19 mouse cellular contexts compared by ENCODE assay signal in the genomic region with DNA sequence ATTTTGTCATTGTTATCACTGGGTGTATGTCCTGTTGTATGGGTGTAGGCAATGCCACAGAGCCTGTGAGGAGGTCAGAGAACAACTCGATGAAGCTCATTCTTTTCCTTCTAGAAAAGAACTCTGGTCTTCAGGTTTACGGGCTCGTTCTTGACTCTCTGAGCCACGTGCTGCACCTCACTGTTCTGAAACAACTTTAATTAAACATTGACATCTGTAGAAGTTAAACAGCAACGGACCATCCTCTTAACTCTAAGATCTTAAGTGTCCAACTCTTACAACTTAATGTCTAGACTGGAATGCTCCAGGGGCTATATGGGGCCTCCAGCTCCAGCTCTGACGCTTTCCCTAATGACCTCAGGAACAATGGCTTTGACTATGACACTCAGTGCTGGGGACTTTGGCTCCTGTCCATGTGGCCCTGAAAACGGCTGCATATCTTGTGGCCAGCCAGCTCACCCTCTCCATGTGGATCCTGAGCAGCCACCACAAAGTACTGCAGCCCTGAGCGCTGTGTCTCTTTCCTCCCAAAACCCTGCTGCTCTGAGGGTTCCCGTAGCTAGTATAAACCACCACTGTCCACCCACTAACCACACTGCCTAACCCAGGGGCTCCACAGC.
DNase-seq lines count a peak whose midpoint lies in the region; ATAC-seq and TF ChIP-seq lines count a peak whose summit lies in the region.
"Had no signal": no experiment of that assay in that cellular context is flagged by ENCODE, and none has a peak within 500 bp of the region (broad histone marks: within the 10 kb centered on the region; RNA-seq: fewer than 3 reads in every experiment).

No protein-coding gene starts in this region.

- ATAC-seq in lung, postnatal 0 days: peak; percentile 15; the same call in 1 of the 2 replicates
- ATAC-seq: CD4-positive, CD25-positive, alpha-beta regulatory T cell, adult 4 months had no signal

- H3K36me3 ChIP-seq in lung, postnatal 0 days (ENCODE audit: insufficient read depth, low read length): no peaks in the 10 kb centered on the region
- H3K36me3 ChIP-seq: heart, embryonic 13.5 days; hindbrain, embryonic 12.5 days had no signal

- no peaks in the 10 kb centered on the region for H3K27me3 ChIP-seq in lung, postnatal 0 days (replicated peaks; ENCODE audit: insufficient read depth, low read length)
- H3K27me3 ChIP-seq: forebrain, embryonic 13.5 days; heart, embryonic 13.5 days; hindbrain, embryonic 12.5 days had no signal

- peak; percentile 27 for DNase-seq in adrenal gland, postnatal 14 days
- no peak for DNase-seq in adrenal gland, postnatal 25 days
- DNase-seq in kidney, adult 11 months: peak; percentile 17
- no peak for DNase-seq in kidney, postnatal 25 days
- no peak for DNase-seq in lung, postnatal 0 days (ENCODE audit: low spot score)
- no peak for DNase-seq in lung, adult 2 months
- DNase-seq in T-cell, adult 2 months (ENCODE audit: low spot score): no peak
- DNase-seq in adrenal gland, postnatal 4 days (ENCODE audit: low spot score in 2 of 2): no peak
- DNase-seq: cerebellum, adult 9-10 months; gastrocnemius, adult 2 months; lung, postnatal 4 days; midbrain, embryonic 14.5 days; right cerebral cortex, postnatal 25 days; spleen, adult 18-20 months had no signal

- no peak overlapping the region for H3K4me3 ChIP-seq in lung, postnatal 0 days (ENCODE audit: low read depth, low read length)
- H3K4me3 ChIP-seq in lung, adult 2 months (replicated peaks; ENCODE audit: extremely low read depth, low read depth, low read length): no peak overlapping the region
- H3K4me3 ChIP-seq: forebrain, embryonic 13.5 days; gastrocnemius, adult 2 months; heart, embryonic 13.5 days; hindbrain, embryonic 12.5 days; layer of hippocampus, adult 2 months had no signal

- no peak overlapping the region for H3K27ac ChIP-seq in lung, postnatal 0 days (ENCODE audit: low read length)
- H3K27ac ChIP-seq: forebrain, embryonic 13.5 days; gastrocnemius, adult 2 months; heart, embryonic 13.5 days; hindbrain, embryonic 12.5 days; layer of hippocampus, adult 2 months had no signal

- H3K4me1 ChIP-seq in lung, postnatal 0 days (ENCODE audit: insufficient read depth, low read depth, low read length): no peaks in the 10 kb centered on the region; the same call in 1 of the 2 replicates
- H3K4me1 ChIP-seq in lung, adult 2 months (ENCODE audit: control insufficient read depth, insufficient read depth, low read length): no peaks in the 10 kb centered on the region; the same call in 1 of the 2 replicates

- no peak overlapping the region for H3K9ac ChIP-seq in lung, postnatal 0 days (replicated peaks; ENCODE audit: low read depth)
- H3K9ac ChIP-seq: forebrain, embryonic 13.5 days; heart, embryonic 13.5 days; hindbrain, embryonic 12.5 days had no signal

- no peak for TF ChIP-seq CTCF in lung, postnatal 0 days (IDR thresholded peaks at IDR 0.05)
- TF ChIP-seq CTCF in lung, adult 2 months (IDR thresholded peaks at IDR 0.05; ENCODE audit: insufficient read depth, low read length): no peak

- no peak for TF ChIP-seq EP300 in lung, postnatal 0 days (IDR thresholded peaks at IDR 0.05)

- H3K9me3 ChIP-seq in lung, postnatal 0 days (ENCODE audit: low read length): no peaks in the 10 kb centered on the region
- H3K9me3 ChIP-seq: forebrain, embryonic 13.5 days; heart, embryonic 13.5 days; hindbrain, embryonic 12.5 days had no signal

- no peak overlapping the region for H3K4me2 ChIP-seq in lung, postnatal 0 days (replicated peaks; ENCODE audit: low read depth, low read length)
- H3K4me2 ChIP-seq: forebrain, embryonic 13.5 days; heart, embryonic 13.5 days; hindbrain, embryonic 12.5 days had no signal

- 42% methylated on average over 9 of the region's 9 CpGs for WGBS in lung, postnatal 0 days
- WGBS in lung, adult 2 months: 70% methylated on average over 9 of the region's 9 CpGs

- TF ChIP-seq POLR2A in lung, adult 2 months (IDR thresholded peaks at IDR 0.05; ENCODE audit: borderline replicate concordance, extremely low read depth, low read depth, low read length): no peak

Comparison
In these comparisons a context has a peak if more than half of its experiments do, and no peak if none do; other contexts are left out.
1. DNase-seq: peak in adrenal gland, postnatal 14 days (single experiment) and kidney, adult 11 months (single experiment); none in adrenal gland, postnatal 25 days (single experiment), kidney, postnatal 25 days (0 of 2), lung, postnatal 0 days (single experiment), lung, adult 2 months (single experiment), T-cell, adult 2 months (single experiment) and adrenal gland, postnatal 4 days (0 of 2).